Mouse (Mus musculus): ENCODE measurements around the gene Hnf4a.

DNA sequence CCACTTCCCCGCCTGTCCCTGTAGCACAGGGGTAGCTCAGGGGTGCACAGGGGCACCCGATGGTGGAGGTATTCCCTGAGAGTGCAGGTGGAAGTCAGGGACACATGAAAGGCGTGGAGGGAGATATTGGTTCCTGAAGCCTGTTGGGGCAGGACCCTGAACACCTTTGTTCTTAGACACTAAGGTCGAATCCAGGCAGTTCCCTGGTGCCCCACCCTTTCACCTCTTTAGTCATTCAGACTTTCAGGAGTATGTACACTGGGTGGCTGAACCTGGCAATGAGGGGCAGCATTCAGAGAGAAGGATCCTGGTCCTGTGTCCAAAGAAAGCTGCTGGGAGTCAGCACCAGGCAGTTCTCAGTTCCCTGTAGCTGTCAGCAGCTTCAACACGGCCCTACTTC, 44.2 kb upstream of the Hnf4a start:
- TF ChIP-seq CTCF (IDR thresholded peaks at IDR 0.05; ENCODE audit: low read depth): no peak
- no peak for TF ChIP-seq EP300 (optimal IDR thresholded peaks at IDR 0.05)

Data from stomach, postnatal 0 days (tissue).